Mouse (Mus musculus): ENCODE data around the gene Grk1. TPM values are rescaled to one million over a fixed set of nuclear protein-coding genes. Genes with fewer than 3 reads are reported as not detected.

Gene Grk1
- total and polyA plus RNA-seq, 2 experiments from 2014 or later: 0.42 TPM; not detected in 1

DNA sequence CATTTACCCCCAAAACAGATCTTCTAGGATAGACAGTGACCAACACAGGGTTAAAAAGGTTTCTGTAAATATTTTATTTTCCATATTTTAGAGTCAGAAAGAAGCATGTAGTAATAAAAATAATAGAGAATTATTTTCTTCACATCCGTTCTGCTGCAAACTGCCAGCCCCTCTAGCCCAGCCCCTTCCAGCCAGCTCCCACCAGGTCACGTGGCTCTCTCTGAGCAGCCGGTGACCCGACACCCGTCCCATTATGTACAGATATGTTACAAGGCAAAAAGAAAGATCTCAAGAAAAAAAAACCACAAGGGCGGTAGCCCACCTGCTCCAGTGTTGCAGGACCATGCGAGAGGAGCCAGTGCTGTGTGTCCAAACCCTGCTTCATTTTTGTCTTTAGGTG, 60.4 kb downstream of the Grk1 start:
- no peak overlapping the region for H3K4me3 ChIP-seq (ENCODE audit: low read depth, low read length)
- WGBS: 54% methylated on average over 7 of the region's 7 CpGs
- 0 out of 2 replicates have a peak, but pooled peaks cover 4% of the 10 kb centered on the region for H3K4me1 ChIP-seq (ENCODE audit: control insufficient read depth, insufficient read depth)
- H3K4me2 ChIP-seq (ENCODE audit: low read depth, low read length): no peak overlapping the region
- ATAC-seq (ENCODE audit: insufficient read depth, low read depth): no peak
- no peak overlapping the region for H3K9ac ChIP-seq (replicated peaks; ENCODE audit: low read depth, low read length)
- no peaks in the 10 kb centered on the region for H3K27me3 ChIP-seq (ENCODE audit: control insufficient read depth, insufficient read depth, low read length)
- peaks cover 69% of the 10 kb centered on the region for H3K36me3 ChIP-seq (replicated peaks; ENCODE audit: control insufficient read depth, insufficient read depth, low read length)
- H3K9me3 ChIP-seq (replicated peaks; ENCODE audit: control insufficient read depth, low read length): no peaks in the 10 kb centered on the region
- no peak for DNase-seq (ENCODE audit: low spot score)
- H3K27ac ChIP-seq (ENCODE audit: low read depth): no peak overlapping the region
- TF ChIP-seq CTCF (IDR thresholded peaks at IDR 0.05; ENCODE audit: low read depth) (no peak), EP300 (IDR thresholded peaks at IDR 0.05; ENCODE audit: low read depth) (no peak)

DNA sequence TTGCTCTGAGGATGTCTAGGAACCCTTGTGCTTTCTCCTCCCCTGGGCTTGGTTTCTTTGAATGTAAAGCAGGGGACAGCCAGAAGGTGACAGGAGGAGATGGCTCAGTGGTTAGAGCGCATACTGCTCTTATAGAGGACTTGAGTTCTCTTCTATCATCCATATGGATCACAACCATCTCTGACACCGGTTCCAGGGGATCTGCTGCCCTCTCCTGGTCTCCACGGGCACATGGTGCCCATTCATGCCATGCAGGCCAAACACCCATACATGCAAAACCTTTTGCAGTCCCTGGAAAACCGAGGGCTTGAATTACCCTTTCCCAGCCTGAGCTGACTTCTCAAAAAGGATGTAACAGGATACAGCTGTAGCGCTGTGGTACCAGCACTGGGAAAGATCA, 62.1 kb downstream of the Grk1 start:
- no peak for DNase-seq (ENCODE audit: low spot score)
- Histone ChIP-seq H3K9ac (replicated peaks; ENCODE audit: low read depth, low read length) (no peak overlapping the region), H3K36me3 (replicated peaks; ENCODE audit: control insufficient read depth, insufficient read depth, low read length) (peaks cover 84% of the 10 kb centered on the region), H3K27ac (ENCODE audit: low read depth) (no peak overlapping the region), H3K4me3 (ENCODE audit: low read depth, low read length) (no peak overlapping the region), H3K9me3 (replicated peaks; ENCODE audit: control insufficient read depth, low read length) (no peaks in the 10 kb centered on the region), H3K4me1 (ENCODE audit: control insufficient read depth, insufficient read depth) (peaks cover 8% of the 10 kb centered on the region; the same call in 1 of the 2 replicates), H3K4me2 (ENCODE audit: low read depth, low read length) (no peak overlapping the region), H3K27me3 (ENCODE audit: control insufficient read depth, insufficient read depth, low read length) (no peaks in the 10 kb centered on the region)
- no peak for TF ChIP-seq EP300 (IDR thresholded peaks at IDR 0.05; ENCODE audit: low read depth)
- peak; percentile 38 for TF ChIP-seq CTCF (IDR thresholded peaks at IDR 0.05; ENCODE audit: low read depth)
- WGBS: 60% methylated on average over 5 of the region's 5 CpGs
- no peak for ATAC-seq (ENCODE audit: insufficient read depth, low read depth)

- peaks cover 88% of the 10 kb centered on the region for H3K36me3 ChIP-seq (replicated peaks; ENCODE audit: control insufficient read depth, insufficient read depth, low read length)
- H3K4me1 ChIP-seq (ENCODE audit: control insufficient read depth, insufficient read depth): peaks cover 13% of the 10 kb centered on the region
- H3K27me3 ChIP-seq (ENCODE audit: control insufficient read depth, insufficient read depth, low read length): no peaks in the 10 kb centered on the region
- no peak overlapping the region for H3K27ac ChIP-seq (ENCODE audit: low read depth)
- TF ChIP-seq CTCF (IDR thresholded peaks at IDR 0.05; ENCODE audit: low read depth) (no peak), EP300 (IDR thresholded peaks at IDR 0.05; ENCODE audit: low read depth) (no peak)
- DNase-seq (ENCODE audit: low spot score) (no peak), ATAC-seq (ENCODE audit: insufficient read depth, low read depth) (no peak)
- no peak overlapping the region for H3K9ac ChIP-seq (replicated peaks; ENCODE audit: low read depth, low read length)
- no peak overlapping the region for H3K4me2 ChIP-seq (ENCODE audit: low read depth, low read length)
- WGBS: 79% methylated on average over 9 of the region's 9 CpGs
- no peak overlapping the region for H3K4me3 ChIP-seq (ENCODE audit: low read depth, low read length)
- H3K9me3 ChIP-seq (replicated peaks; ENCODE audit: control insufficient read depth, low read length): no peaks in the 10 kb centered on the region
Measured at GRCm38 (mm10) chr8:13468737-13469136, 63.9 kb downstream of the Grk1 start.

- peaks cover 91% of the 10 kb centered on the region for H3K36me3 ChIP-seq (replicated peaks; ENCODE audit: control insufficient read depth, insufficient read depth, low read length)
Measured at GRCm38 (mm10) chr8:13471484-13471883, 66.6 kb downstream of the Grk1 start.

More at GRCm38 (mm10) chr8:13471484-13471883, 66.6 kb downstream of the Grk1 start:
- WGBS: 65% methylated on average over 11 of the region's 11 CpGs
- DNase-seq (ENCODE audit: low spot score) (no peak), ATAC-seq (ENCODE audit: insufficient read depth, low read depth) (no peak)
- peak overlapping the region; percentile 93; the same call in 1 of the 2 replicates for H3K27ac ChIP-seq (ENCODE audit: low read depth)
- H3K4me3 ChIP-seq (ENCODE audit: low read depth, low read length): no peak overlapping the region
- peaks cover 13% of the 10 kb centered on the region for H3K4me1 ChIP-seq (ENCODE audit: control insufficient read depth, insufficient read depth)
- H3K4me2 ChIP-seq (ENCODE audit: low read depth, low read length): no peak overlapping the region
- TF ChIP-seq CTCF (IDR thresholded peaks at IDR 0.05; ENCODE audit: low read depth): no peak
- TF ChIP-seq EP300 (IDR thresholded peaks at IDR 0.05; ENCODE audit: low read depth): no peak
- H3K9ac ChIP-seq (replicated peaks; ENCODE audit: low read depth, low read length): no peak overlapping the region
- no peaks in the 10 kb centered on the region for H3K9me3 ChIP-seq (replicated peaks; ENCODE audit: control insufficient read depth, low read length)
- no peaks in the 10 kb centered on the region for H3K27me3 ChIP-seq (ENCODE audit: control insufficient read depth, insufficient read depth, low read length)

Other genes starting within 250 kb of the Grk1 start
- gene Lamp1, start 245.9 kb upstream of the Grk1 start, total RNA-seq (2014; rRNA removed; ENCODE audit: low replicate concordance): 317 and 327 TPM in 2 replicates
- 266 and 267 TPM in 2 replicates for gene Lamp1, start 245.9 kb upstream of the Grk1 start, polyA plus RNA-seq (2015; fragmentation: Nextera tagmentation; extraction: Ambion mirVana)
- 4.4 and 9.9 TPM in 2 replicates for gene Grtp1, start 204.5 kb upstream of the Grk1 start, total RNA-seq (2014; rRNA removed; ENCODE audit: low replicate concordance)
- gene Grtp1, start 204.5 kb upstream of the Grk1 start, polyA plus RNA-seq (2015; fragmentation: Nextera tagmentation; extraction: Ambion mirVana): 10.0 and 11.9 TPM in 2 replicates
- gene Adprhl1, start 150.9 kb upstream of the Grk1 start, total RNA-seq (2014; rRNA removed; ENCODE audit: low replicate concordance): 252 and 255 TPM in 2 replicates
- 317 and 337 TPM in 2 replicates for gene Adprhl1, start 150.9 kb upstream of the Grk1 start, polyA plus RNA-seq (2015; fragmentation: Nextera tagmentation; extraction: Ambion mirVana)
- 31.8 and 37.7 TPM in 2 replicates for gene Dcun1d2, start 117.0 kb upstream of the Grk1 start, total RNA-seq (2014; rRNA removed; ENCODE audit: low replicate concordance)
- 27.8 and 30.5 TPM in 2 replicates for gene Dcun1d2, start 117.0 kb upstream of the Grk1 start, polyA plus RNA-seq (2015; fragmentation: Nextera tagmentation; extraction: Ambion mirVana)
- 9.0 and 10.8 TPM in 2 replicates for gene Tmco3, start 116.9 kb upstream of the Grk1 start, total RNA-seq (2014; rRNA removed; ENCODE audit: low replicate concordance)
- 16.7 and 18.3 TPM in 2 replicates for gene Tmco3, start 116.9 kb upstream of the Grk1 start, polyA plus RNA-seq (2015; fragmentation: Nextera tagmentation; extraction: Ambion mirVana)
- gene Tfdp1, start 66.3 kb upstream of the Grk1 start, total RNA-seq (2014; rRNA removed; ENCODE audit: low replicate concordance): 20.9 and 38.6 TPM in 2 replicates
- gene Tfdp1, start 66.3 kb upstream of the Grk1 start, polyA plus RNA-seq (2015; fragmentation: Nextera tagmentation; extraction: Ambion mirVana): 47.4 and 48.0 TPM in 2 replicates
- gene Atp4b, start 8.3 kb upstream of the Grk1 start, total RNA-seq (2014; rRNA removed; ENCODE audit: low replicate concordance): not detected in 2 replicates
- gene Atp4b, start 8.3 kb upstream of the Grk1 start, polyA plus RNA-seq (2015; fragmentation: Nextera tagmentation; extraction: Ambion mirVana): 0.08 and 0.14 TPM in 2 replicates
- gene Tmem255b, start 30.1 kb downstream of the Grk1 start, total RNA-seq (2014; rRNA removed; ENCODE audit: low replicate concordance): 3.1 and 8.9 TPM in 2 replicates
- 3.3 and 3.6 TPM in 2 replicates for gene Tmem255b, start 30.1 kb downstream of the Grk1 start, polyA plus RNA-seq (2015; fragmentation: Nextera tagmentation; extraction: Ambion mirVana)
- gene Gas6, start 89.4 kb downstream of the Grk1 start, total RNA-seq (2014; rRNA removed; ENCODE audit: low replicate concordance): 275 and 304 TPM in 2 replicates
- 175 and 179 TPM in 2 replicates for gene Gas6, start 89.4 kb downstream of the Grk1 start, polyA plus RNA-seq (2015; fragmentation: Nextera tagmentation; extraction: Ambion mirVana)
- not detected in 2 replicates for gene 1700029H14Rik, start 157.4 kb downstream of the Grk1 start, total RNA-seq (2014; rRNA removed; ENCODE audit: low replicate concordance)
- gene 1700029H14Rik, start 157.4 kb downstream of the Grk1 start, polyA plus RNA-seq (2015; fragmentation: Nextera tagmentation; extraction: Ambion mirVana): not detected in 2 replicates